ENCODE assay signal across 15 mouse cellular contexts in genomic region chr14:76735107-76735506, GRCm38 (mm10).
DNase-seq lines count a peak whose midpoint lies in the region; ATAC-seq lines count a peak whose summit lies in the region.
"Had no signal": no experiment of that assay in that cellular context is flagged by ENCODE, and none has a peak within 500 bp of the region (broad histone marks: within the 10 kb centered on the region; RNA-seq: fewer than 3 reads in every experiment).

No protein-coding gene starts in this region.

- H3K9ac ChIP-seq in forebrain, embryonic 15.5 days (replicated peaks): no peak overlapping the region
- H3K9ac ChIP-seq in midbrain, embryonic 14.5 days (replicated peaks; ENCODE audit: low read length): no peak overlapping the region
- H3K9ac ChIP-seq: embryonic facial prominence, embryonic 12.5 days; heart, embryonic 13.5 days; limb, embryonic 13.5 days had no signal

- DNase-seq in R1 (ENCODE audit: low read depth, low spot score): peak; percentile 83
- peak; percentile 58 for DNase-seq in embryo, embryonic 10.5 days (ENCODE audit: low spot score)
- peak; percentile 70 for DNase-seq in midbrain, embryonic 14.5 days
- DNase-seq in layer of hippocampus, postnatal 10 days (ENCODE audit: low spot score in 2 of 2): no peak
- no peak for DNase-seq in cerebellum, postnatal 10 days
- DNase-seq in layer of hippocampus, postnatal 14 days (ENCODE audit: low spot score in 2 of 2): no peak
- DNase-seq: cerebellum, adult 11-12 months; gastrocnemius, postnatal 14 days; lung, adult 2 months had no signal

- H3K4me1 ChIP-seq in forebrain, embryonic 15.5 days: peaks cover 15% of the 10 kb centered on the region
- peaks cover 5% of the 10 kb centered on the region; the same call in 1 of the 2 replicates for H3K4me1 ChIP-seq in midbrain, embryonic 14.5 days (ENCODE audit: control insufficient read depth, insufficient read depth, low read length)

- no peaks in the 10 kb centered on the region for H3K9me3 ChIP-seq in forebrain, embryonic 15.5 days
- H3K9me3 ChIP-seq in midbrain, embryonic 14.5 days (ENCODE audit: control insufficient read depth, low read length): no peaks in the 10 kb centered on the region
- H3K9me3 ChIP-seq: embryonic facial prominence, embryonic 12.5 days; heart, embryonic 13.5 days; limb, embryonic 13.5 days had no signal

- ATAC-seq in forebrain, embryonic 15.5 days (replicated peaks): peak; percentile 67
- ATAC-seq in midbrain, embryonic 14.5 days (ENCODE audit: low FRiP score, low TSS enrichment): no peak

- no peaks in the 10 kb centered on the region for H3K27me3 ChIP-seq in forebrain, embryonic 15.5 days
- H3K27me3 ChIP-seq in midbrain, embryonic 14.5 days (ENCODE audit: control insufficient read depth, insufficient read depth, low read length): no peaks in the 10 kb centered on the region
- H3K27me3 ChIP-seq: embryonic facial prominence, embryonic 12.5 days; heart, embryonic 13.5 days; limb, embryonic 13.5 days had no signal

- H3K4me2 ChIP-seq in forebrain, embryonic 15.5 days (replicated peaks): no peak overlapping the region
- H3K4me2 ChIP-seq in midbrain, embryonic 14.5 days (ENCODE audit: low read length): no peak overlapping the region
- H3K4me2 ChIP-seq: embryonic facial prominence, embryonic 12.5 days; heart, embryonic 13.5 days; limb, embryonic 13.5 days had no signal

- WGBS in forebrain, embryonic 15.5 days: 27% methylated on average over 4 of the region's 4 CpGs
- 15% methylated on average over 4 of the region's 4 CpGs for WGBS in midbrain, embryonic 14.5 days

- no peaks in the 10 kb centered on the region for H3K36me3 ChIP-seq in forebrain, embryonic 15.5 days
- no peaks in the 10 kb centered on the region for H3K36me3 ChIP-seq in midbrain, embryonic 14.5 days (ENCODE audit: control insufficient read depth, insufficient read depth, low read length)
- H3K36me3 ChIP-seq: embryonic facial prominence, embryonic 12.5 days; heart, embryonic 13.5 days; limb, embryonic 13.5 days had no signal

- H3K27ac ChIP-seq in forebrain, embryonic 15.5 days (replicated peaks): no peak overlapping the region; the same call in 1 of the 2 replicates
- peak overlapping the region; percentile 49; the same call in 1 of the 2 replicates for H3K27ac ChIP-seq in midbrain, embryonic 14.5 days (replicated peaks; ENCODE audit: low read depth, low read length)
- H3K27ac ChIP-seq: embryonic facial prominence, embryonic 12.5 days; heart, embryonic 13.5 days; left cerebral cortex, adult 2 months; limb, embryonic 13.5 days; stomach, postnatal 0 days had no signal

- H3K4me3 ChIP-seq in forebrain, embryonic 15.5 days: no peak overlapping the region
- no peak overlapping the region for H3K4me3 ChIP-seq in midbrain, embryonic 14.5 days (replicated peaks; ENCODE audit: low read depth, low read length)
- H3K4me3 ChIP-seq: embryonic facial prominence, embryonic 12.5 days; heart, embryonic 13.5 days; left cerebral cortex, adult 2 months; limb, embryonic 13.5 days had no signal

Comparison
In these comparisons a context has a peak if more than half of its experiments do, and no peak if none do; other contexts are left out.
1. DNase-seq: peak in R1 (single experiment), embryo, embryonic 10.5 days (single experiment) and midbrain, embryonic 14.5 days (single experiment); none in layer of hippocampus, postnatal 10 days (0 of 2), cerebellum, postnatal 10 days (0 of 2) and layer of hippocampus, postnatal 14 days (0 of 2).